Mouse (Mus musculus) megakaryocyte progenitor cell, adult 5-6 weeks (primary cell): ENCODE measurements around the gene Pxn. TPM values are rescaled to one million over a fixed set of nuclear protein-coding genes. Genes with fewer than 3 reads are reported as not detected.
"Not testable (repeated sequence)": the region's sequence is repeated elsewhere in the genome, so short reads cannot be mapped to it uniquely, and the experiment has no call there.

ENCODE experiments used
- ATAC-seq: replicated peaks from 2 replicates; pipeline ENCODE4 v1.8.0; 2016; ENCODE audit warnings: mild to moderate bottlenecking, moderate TSS enrichment, inconsistent platforms; ENCODE audit not compliant: poor library complexity
- total RNA-seq, 2 experiments: library from RNA; stranded (forward) in 1 of 2; stranded (reverse) in 1 of 2; fragments of 157-497, 149-512 nt in 1 of 2; fragments of 200-1000 nt in 1 of 2; gene quantifications; 2 replicates each; pipeline versions ENCODE4 v1.2.3 to v1.2.4; 2015 to 2017

The Pxn gene
- total RNA-seq, 2 experiments from 2014 or later = 40.4 to 73.0 TPM

DNA sequence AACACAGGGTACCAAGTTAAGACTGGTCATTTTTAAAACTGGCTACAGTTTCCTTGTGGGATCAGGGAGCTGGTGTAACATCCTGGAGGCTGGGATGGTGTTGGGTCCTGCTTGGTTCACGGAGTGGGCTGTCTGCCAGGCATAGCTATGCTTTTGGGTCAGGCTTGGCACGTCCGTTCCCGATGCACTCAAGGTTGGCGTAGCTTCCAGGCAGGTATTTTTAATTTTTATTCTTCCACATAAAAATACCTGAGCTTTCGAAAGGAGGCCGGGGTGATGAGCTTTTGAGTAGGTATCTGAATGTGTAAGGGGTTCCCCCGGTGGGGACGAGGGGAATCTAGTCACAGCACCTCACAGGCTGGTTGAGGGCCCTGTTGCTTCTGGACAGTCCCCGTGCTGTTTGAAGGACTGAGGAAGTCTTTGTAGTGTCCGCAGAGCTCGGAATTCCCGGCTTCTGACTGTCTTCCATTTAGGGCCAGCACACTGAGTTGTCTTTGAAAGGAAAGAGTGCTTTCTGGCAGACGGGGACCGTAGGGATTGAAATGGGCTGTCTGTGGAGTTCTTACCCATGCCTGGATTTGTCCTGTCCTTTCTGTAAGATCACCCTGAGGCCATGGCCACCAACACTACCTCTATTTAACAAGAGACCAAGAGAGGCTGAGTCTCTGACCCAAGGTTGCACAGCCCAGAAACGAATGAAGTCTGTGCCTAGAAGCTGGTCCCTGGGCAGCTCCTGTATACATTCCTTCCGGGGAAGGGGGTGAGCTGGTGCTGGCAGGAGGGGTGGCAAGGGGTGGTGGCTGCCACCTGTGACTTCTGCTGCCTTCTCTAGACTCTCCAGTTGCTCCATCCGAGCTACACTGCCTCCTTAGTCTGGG, 1.7 kb downstream of the Pxn start:
- no peak for ATAC-seq

DNA sequence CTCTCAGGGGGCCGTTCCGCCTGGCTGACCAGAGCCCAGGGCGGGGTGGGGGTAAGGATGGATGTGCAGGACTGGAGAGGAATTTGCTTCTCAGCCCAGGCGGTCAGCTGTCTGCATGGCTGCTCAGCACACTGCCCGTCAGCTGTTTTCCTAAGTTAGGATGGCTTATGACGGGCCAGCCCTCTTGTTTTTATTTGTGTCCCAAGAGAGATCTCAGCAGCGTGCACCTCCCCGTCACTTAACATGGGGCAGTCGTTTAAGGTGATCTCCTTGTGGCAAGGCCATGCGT, 2.3 kb downstream of the Pxn start:
- ATAC-seq = no peak

DNA sequence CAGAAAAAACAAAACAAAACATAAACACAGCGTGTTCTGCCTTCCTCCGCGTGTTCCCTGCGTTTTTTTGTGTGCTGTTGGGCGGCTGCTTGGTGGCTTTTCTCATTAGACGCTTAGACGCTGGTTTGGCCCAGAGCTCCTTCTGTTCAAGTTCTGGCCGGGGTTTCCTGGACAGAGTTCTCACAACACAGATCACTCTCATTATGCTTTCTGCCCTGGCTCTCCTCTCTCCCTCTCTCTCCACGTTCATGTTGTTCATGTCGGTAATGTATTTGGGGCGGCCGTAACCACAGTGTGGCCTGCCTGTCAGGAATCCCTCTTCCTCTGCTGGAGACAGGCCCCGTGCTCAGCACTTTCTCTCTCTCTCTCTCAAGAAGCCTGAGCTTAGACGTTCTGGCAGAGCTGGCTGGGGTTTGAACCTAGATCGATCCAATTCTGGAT, 2.9 kb downstream of the Pxn start:
- no peak for ATAC-seq

DNA sequence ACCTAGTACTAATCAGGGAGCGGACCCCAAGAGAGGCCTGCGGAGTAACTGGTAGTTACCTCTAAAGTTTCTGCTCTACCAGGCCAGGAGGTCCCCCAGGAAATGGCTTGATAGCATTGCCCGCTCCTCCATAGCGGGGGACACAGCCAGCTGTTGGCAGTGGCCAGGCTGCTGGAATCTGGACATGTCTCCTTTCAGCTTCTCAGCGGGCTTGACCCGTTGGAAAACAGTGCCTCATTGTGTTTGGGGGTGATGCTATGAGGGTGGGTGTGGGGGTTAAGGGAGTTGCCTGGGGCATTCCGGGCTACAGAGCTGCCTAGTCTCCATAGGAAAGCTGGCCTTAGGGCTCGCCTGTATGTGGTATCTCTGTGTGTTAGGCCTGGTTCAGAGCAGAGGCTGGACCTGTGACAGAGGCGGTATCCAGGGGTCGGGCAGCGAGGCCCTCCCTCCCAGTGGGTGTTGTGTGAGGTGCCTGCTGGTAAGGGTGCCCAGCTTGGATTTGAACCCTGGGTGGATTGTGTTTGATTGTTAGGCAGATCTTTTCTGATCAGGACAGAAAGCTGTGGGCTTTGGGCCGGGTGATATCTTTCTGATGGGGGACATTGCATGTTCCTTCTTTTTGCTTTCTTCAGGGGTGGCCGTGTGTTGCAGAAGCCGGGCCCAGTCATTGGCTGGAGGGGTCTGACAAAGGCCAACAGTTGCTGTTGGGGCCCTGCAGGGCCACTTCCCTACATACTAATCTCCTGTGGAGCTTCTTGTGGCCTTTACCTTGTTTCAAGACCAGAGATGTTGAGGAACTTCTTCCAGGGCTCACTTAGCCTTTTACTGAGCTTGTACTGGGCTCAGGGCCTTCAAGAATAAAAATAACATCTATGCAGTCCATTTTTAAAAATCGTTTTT, 3.6 kb downstream of the Pxn start:
- ATAC-seq = peak; percentile 29

DNA sequence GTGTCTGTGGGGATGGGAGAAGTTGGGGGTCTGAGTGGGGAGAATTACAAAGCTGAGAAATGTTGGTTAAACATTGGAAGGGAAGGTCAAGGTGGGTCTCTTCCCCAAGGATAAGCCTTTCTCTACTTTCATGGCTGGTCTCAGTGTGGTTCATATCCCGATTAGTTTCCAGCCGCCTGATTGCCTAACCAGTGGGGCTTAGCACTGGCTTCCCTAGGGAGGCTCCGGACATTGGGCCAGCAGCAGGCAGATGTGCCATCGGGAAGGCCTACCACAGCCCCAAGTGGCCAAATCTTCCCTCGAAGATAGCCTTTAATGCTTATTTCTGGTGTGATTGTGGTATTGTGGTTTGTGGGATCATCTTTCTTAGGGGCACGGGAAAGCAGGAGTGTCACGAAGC, 5.9 kb downstream of the Pxn start:
- no peak for ATAC-seq

DNA sequence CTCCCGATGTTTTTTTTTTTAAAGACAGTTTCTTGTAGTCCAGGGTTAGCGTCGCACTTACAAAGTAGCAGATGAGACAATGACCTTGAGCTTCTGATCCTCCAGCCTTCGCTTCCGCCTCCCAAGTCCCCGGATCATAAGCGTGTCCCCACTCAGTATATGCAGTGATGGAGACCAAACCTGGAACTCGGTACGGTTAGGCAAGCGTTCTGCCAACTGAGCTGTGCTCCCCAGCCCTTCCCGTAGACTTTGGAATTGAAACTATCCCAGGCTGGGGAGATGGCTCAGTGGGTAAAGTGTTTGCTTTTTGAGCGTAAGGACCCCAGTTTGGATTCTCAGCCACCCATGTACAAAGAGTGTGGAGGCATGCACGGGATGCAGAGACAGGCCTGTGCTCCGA, 6.8 kb downstream of the Pxn start:
- no peak for ATAC-seq

DNA sequence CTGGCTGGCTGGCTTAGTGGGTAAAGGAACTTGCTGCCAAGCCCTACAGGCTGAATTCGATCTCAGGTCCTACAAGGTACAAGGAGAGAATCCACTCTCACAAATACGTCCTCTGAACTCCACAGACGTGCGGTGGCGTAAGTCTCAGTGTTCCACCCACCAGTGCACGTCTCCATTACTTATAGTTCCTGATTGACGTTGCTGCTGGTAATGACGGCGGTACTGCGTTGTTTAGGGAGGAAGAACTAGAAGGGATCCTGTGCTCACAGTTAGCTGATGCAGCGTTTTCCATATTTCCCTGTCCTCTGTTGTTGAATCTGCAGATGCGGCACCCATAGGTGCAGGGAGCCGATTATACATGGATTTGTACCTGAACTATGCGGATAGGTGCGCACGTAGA, 7.2 kb downstream of the Pxn start:
- no peak for ATAC-seq

DNA sequence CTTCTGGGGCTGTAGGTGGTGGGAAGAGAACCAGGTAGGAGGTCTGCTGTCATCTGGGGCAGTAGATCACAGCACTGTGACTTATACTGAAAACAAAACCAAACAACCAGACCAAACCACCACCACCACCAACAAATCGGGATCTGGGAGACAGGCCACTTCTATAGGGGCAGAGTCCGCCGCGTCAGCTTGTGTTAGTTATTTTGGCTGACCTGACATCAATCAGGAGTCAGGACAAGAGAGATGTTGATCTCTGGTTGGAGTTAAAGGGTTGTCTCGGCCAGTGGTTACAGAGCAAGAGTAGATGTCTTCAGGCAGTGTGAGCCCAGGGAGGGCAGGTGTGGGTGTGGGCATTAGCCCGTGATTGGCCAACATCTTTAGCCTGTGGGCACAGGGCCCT, 7.9 kb downstream of the Pxn start:
- no peak for ATAC-seq

DNA sequence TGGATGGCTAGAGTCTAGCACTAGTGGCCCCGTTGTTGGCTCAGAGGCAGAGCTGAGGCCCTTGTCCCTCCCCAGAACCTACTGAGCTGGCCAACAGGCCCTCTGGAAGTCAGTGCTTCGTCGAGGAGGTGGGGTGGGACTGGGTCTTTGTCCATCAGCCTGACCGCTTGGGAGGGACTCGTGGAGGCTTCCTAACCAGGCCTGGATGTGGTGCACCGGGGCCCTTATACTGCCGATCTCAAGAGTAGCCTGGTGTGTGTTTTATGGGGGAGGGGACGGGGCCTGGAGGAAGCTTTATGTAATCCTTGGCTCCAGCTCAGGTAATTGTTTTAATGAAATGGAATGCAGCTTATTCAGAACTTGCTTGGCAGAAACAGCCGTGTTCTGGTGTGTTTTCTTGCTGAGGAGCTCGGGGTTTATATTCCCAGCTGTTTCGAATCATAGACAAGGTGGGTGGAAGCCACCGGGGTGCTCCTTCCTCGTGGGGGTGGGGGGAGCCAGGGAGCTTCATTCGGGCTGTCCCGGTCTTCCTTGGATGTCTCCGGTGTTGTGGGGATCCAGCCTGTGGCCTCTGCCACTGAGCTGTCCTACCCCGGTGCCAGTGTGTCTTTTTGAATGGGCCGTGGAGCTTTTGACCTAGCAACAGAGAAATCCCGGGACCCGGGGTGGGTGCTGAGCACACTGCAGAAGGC, 8.6 kb downstream of the Pxn start:
- no peak for ATAC-seq

DNA sequence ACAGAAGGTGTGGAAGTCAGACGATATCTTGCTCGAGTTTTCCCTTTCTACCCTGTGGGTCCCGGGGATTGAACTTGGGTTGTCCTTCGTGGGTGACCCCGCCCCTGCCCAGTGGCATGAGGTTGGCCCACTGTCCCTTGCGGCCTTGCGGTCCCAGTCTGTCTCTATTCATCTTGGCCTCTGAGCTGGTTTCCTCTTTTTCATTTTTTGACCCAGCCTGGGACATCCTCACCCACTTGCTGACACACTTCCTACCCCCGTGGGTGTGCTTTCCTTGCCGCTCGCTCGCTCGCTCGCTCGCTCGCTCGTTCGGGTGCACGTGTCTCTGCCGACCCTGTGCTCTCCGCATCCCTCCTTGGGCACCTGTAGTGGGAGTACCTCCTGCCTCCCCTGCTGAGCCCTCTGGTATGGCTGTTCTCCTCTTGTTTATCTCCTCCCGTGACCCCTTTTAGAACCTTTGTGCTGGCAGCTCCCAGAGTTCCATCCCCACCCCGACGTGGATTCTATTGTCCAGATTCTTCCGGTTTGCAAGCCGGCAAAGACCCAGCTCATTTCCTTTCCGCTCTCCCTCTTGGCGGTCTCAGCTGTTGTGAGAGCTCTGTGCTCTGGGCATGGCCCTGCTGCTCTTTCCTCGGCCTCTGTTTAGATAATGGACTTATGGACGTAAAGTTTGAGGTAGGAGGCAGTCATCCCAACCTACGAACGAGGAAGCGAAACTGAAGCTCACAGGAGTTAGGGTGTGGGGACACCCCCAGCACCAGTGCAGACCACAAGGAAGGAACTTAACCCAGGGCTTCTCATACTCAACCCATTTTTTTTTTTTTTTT, 9.8 kb downstream of the Pxn start:
- ATAC-seq = peak; percentile 81

DNA sequence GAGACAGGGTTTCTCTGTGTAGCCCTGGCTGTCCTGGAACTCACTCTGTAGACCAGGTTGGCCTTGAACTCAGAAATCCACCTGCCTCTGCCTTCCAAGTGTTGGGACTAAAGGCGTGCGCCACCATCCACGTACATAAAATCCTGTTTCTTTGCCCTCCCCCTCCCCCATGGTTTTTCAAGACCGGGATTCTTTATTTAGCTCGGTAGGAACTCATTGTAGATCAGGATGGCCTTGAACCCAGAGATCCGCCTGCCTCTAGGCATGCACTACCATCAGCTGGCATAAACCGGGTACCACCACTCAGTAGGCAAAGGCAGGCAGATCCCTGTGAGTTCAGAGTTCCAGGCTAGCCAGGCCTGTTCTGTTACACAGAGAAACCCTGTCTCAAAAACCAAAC, 10.4 kb downstream of the Pxn start:
- no peak for ATAC-seq

DNA sequence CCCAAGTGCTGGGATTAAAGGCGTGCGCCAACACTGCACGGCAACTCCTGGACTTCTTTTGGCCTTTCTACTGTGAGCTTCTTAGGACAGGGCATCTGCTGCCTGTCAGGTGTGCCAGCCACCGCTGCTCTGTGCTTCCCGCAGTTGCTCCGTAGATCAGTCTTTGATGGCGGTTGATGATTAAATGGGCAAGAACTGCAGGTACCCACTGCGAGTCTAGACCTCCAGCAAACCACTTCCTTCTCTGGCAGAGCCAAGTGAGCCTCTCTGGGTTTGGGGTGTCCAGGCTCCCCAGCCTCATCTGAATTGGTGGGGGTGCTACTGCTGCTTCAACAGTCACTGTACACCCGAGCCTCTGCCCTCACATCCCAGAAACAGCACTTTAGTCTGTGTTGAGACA, 11.0 kb downstream of the Pxn start:
- no peak for ATAC-seq

DNA sequence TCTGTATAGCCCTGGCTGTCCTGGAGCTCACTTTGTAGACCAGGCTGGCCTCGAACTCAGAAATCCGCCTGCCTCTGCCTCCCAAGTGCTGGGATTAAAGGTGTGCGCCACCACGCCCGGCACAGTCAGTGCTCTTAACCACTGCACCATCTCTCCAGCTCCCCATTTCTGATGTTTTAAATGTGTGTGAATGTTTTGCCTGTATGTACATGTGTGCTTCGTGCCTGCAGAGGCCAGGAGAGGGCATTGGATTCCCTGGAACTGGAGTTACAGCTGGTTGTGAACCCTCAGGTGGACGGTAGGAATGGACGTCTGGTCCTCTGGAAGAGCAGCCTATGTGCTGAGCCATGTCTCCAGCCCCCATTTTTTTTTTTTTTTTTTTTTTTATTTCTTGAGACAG, 11.7 kb downstream of the Pxn start:
- not testable (repeated sequence) for ATAC-seq

DNA sequence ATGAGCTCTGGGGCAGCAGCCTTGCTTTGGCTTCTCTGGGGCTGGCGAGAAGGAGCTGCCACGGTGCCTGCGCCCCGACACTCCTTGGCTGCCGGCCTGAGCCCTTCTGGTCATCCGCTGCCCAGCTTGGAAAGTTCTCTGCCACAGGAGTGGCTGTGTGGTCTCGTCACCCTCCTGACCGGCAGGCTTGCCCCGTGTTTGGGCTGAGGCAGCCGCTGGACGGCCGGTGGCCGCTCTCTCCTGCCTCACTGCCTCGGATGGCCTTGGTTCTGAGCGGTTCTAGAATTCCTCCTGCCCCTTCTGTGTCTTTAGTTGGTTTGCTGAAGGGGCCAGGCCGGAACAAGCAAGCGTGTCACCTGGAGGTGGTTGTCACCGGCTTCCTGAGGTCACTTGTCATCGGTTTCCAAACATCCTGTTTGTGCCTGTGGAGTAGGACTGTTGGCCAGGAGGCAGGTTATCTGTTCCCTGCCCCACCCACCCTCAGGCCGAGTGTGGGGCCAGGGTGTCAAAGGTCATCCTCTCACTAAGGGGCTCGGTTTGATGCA, 13.9 kb downstream of the Pxn start:
- no peak for ATAC-seq

DNA sequence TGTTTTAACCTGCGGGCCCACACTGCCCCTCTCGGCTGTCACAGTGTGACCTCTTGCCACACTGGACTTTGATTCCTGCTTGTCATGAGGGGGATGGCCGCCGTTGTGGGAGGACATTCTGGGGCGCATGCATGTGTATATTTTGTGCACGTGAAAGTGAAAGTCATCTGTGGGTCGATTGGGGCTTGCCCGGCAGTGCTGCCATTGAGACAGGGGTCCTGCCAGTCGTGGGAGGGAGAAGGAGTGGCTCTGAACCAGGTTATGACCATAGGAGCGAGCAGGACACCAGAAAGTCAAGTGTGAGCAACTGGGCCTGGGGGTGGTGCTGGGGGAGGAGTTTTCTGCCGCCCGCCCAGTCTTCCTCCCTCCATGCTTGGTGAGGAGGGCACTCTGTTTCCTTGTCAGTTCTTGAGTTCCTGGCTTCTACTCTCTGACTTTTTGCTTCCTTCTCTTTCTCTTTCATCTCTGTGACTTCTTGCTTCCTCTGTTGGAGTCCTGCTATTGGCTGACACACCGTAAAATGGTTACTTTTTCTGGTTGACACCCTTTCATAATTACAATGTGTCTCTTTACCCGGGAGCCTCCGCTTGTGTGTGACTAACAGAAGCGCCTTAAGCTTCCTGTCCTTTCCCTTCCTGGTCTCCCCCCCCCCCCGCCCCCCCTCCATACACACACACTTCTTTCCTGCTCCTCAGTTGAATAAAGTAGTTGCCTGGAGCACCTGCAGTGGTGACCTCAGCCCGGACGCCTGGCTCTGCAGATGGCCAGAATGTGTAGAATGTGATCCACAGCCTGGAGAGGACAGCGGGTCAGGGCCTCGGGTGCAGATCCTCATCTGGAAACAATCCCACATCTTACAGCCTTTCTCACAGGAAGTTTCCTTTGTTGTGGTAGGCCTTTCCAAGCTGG, 15.3 kb downstream of the Pxn start:
- peak; percentile 74 for ATAC-seq

DNA sequence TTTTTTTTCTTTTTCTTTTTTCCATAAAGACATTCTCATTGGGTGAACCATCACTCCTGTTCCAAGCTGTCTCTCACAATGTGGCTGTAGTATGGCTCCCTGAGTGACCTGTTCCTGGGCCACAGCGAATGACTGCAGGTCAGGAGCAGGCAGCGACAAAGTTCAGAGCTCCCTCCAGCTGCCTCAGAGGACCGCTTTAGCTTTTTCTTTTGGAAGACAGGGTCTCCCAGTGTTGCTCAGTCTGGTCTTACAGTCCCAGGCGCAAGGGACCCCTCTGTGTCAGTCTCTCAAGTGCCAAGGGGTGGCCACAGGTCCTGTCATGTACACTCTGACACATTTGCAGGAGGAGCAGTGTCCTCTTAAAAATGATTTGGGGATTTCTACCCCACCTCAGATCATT, 16.1 kb downstream of the Pxn start:
- no peak for ATAC-seq

DNA sequence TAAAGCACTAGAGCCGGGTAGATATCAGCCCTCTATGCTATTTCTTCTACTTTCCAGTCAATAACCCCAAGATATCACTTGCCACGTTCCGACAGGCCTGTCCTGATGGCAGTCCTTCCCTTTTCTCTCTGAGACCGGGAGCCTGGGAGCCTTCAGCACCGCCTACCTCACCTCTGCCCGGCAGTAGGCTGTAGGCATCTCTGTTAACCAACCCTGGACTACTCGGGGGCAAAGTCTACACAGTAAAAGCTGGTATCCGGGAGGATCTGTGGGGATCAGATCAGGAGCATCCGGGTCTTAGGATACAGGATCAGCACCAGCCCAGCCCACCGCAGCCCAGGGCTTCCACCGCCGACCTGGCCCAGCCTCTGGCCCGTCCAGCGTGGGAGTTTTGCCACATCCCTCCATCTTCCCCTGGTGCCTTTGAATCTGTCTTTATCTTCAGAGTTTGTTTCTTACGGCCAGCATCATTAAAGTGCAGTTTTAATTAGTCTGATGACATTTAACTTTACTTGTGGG, 16.6 kb downstream of the Pxn start:
- ATAC-seq = no peak

DNA sequence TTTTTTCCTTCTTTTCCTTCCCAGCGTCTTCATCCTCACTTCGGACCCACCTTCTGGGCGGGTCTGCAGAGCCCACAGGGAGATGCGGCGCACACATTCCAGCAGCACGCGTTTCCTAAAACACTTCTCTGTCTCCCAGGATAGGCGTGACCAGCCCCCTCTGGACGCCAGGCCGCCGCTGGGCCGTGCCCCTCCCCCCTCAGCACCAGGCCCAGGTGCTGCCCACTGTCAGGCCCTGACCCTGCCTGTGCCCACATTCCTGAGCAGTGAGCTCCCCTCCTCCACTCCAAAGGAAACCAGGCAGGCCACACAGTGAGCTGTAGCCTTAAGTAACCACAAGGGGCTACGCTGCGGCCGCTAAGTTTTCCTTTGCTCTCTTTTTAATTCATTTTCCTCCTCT, 17.5 kb downstream of the Pxn start:
- ATAC-seq = 0 out of 2 replicates have a peak, but pooled peaks have one; percentile 9

DNA sequence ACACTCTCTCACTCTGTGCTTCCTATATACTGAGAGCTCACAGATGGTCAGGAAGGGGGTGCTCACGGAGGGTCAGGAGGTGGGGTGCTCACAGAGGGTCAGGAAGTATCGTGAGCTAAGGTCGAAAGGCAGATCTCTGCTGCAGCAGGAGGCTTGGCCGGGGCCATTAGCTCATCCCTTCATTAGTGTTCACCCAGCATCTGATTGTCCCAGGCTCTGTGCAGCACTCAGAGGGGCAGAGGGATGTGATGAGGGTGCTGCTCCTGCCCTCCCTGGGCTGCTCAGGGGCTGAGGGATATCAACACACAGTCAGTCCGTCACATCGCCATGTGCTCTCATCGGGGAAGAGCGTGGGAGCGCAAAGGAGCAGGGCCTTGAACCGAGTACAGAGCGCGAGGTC, 18.0 kb downstream of the Pxn start:
- ATAC-seq = no peak
